Mouse (Mus musculus): ENCODE data around the gene Pnp. TPM values are rescaled to one million over a fixed set of nuclear protein-coding genes. Genes with fewer than 3 reads are reported as not detected.
"Not testable (repeated sequence)": the region's sequence is repeated elsewhere in the genome, so short reads cannot be mapped to it uniquely, and the experiment has no call there.

Pnp gene
- polyA plus RNA-seq, 1 experiment = 25.1 TPM

GRCm38 (mm10) chr14:50997999-50998666 lies 67.3 kb downstream of the Pnp start:
- WGBS = 89% methylated on average over 2 of the region's 2 CpGs
- Histone ChIP-seq H3K4me1 (ENCODE audit: control insufficient read depth, insufficient read depth, low read length) (no peaks in the 10 kb centered on the region), H3K27ac (ENCODE audit: insufficient read depth, low read length) (no peak overlapping the region)

GRCm38 (mm10) chr14:51007152-51007801 lies 76.4 kb downstream of the Pnp start, which contains the start of gene Rnase10:
Gene Rnase10 (plus strand): TSS chr14:51007751.
- WGBS = 89% methylated on average over 8 of the region's 8 CpGs

More at GRCm38 (mm10) chr14:50997999-50998666, 67.3 kb downstream of the Pnp start:
- no peaks in the 10 kb centered on the region for H3K27me3 ChIP-seq (ENCODE audit: control insufficient read depth, insufficient read depth, low read length)
- H3K4me3 ChIP-seq (replicated peaks; ENCODE audit: insufficient read depth, low read depth, low read length) = no peak overlapping the region
- DNase-seq = no peak
- TF ChIP-seq CTCF (IDR thresholded peaks at IDR 0.05; ENCODE audit: borderline replicate concordance, insufficient read depth, low read depth, low read length) = no peak
- TF ChIP-seq POLR2A (IDR thresholded peaks at IDR 0.05; ENCODE audit: borderline replicate concordance, insufficient read depth, low read length) = no peak

GRCm38 (mm10) chr14:51007914-51008713 lies 77.2 kb downstream of the Pnp start:
- 50% methylated on average over 13 of the region's 13 CpGs for WGBS
- DNase-seq = no peak
- Histone ChIP-seq H3K27me3 (ENCODE audit: control insufficient read depth, insufficient read depth, low read length) (no peaks in the 10 kb centered on the region), H3K4me3 (replicated peaks; ENCODE audit: insufficient read depth, low read depth, low read length) (no peak overlapping the region), H3K4me1 (ENCODE audit: control insufficient read depth, insufficient read depth, low read length) (no peaks in the 10 kb centered on the region), H3K27ac (ENCODE audit: insufficient read depth, low read length) (no peak overlapping the region)
- TF ChIP-seq POLR2A (IDR thresholded peaks at IDR 0.05; ENCODE audit: borderline replicate concordance, insufficient read depth, low read length) = no peak
- TF ChIP-seq CTCF (IDR thresholded peaks at IDR 0.05; ENCODE audit: borderline replicate concordance, insufficient read depth, low read depth, low read length) = no peak

More at GRCm38 (mm10) chr14:51007152-51007801, 76.4 kb downstream of the Pnp start, which contains the start of gene Rnase10:
- Histone ChIP-seq H3K27ac (ENCODE audit: insufficient read depth, low read length) (no peak within 1 kb of the TSS), H3K4me1 (ENCODE audit: control insufficient read depth, insufficient read depth, low read length) (no peaks in the 10 kb centered on the region), H3K27me3 (ENCODE audit: control insufficient read depth, insufficient read depth, low read length) (no peaks in the 10 kb centered on the region), H3K4me3 (replicated peaks; ENCODE audit: insufficient read depth, low read depth, low read length) (no peak within 1 kb of the TSS)
- DNase-seq = no peak
- no peak for TF ChIP-seq POLR2A (IDR thresholded peaks at IDR 0.05; ENCODE audit: borderline replicate concordance, insufficient read depth, low read length)

- 76% methylated on average over 4 of the region's 4 CpGs for WGBS
Measured at GRCm38 (mm10) chr14:51008781-51009180, 77.9 kb downstream of the Pnp start.

GRCm38 (mm10) chr14:51009572-51009971 lies 78.7 kb downstream of the Pnp start:
- DNase-seq = no peak
- Histone ChIP-seq H3K27ac (ENCODE audit: insufficient read depth, low read length) (no peak overlapping the region), H3K4me3 (replicated peaks; ENCODE audit: insufficient read depth, low read depth, low read length) (no peak overlapping the region), H3K4me1 (ENCODE audit: control insufficient read depth, insufficient read depth, low read length) (no peaks in the 10 kb centered on the region), H3K27me3 (ENCODE audit: control insufficient read depth, insufficient read depth, low read length) (no peaks in the 10 kb centered on the region)
- 83% methylated on average over 6 of the region's 6 CpGs for WGBS
- TF ChIP-seq POLR2A (IDR thresholded peaks at IDR 0.05; ENCODE audit: borderline replicate concordance, insufficient read depth, low read length) = no peak

More at GRCm38 (mm10) chr14:51008781-51009180, 77.9 kb downstream of the Pnp start:
- Histone ChIP-seq H3K4me3 (replicated peaks; ENCODE audit: insufficient read depth, low read depth, low read length) (no peak overlapping the region), H3K4me1 (ENCODE audit: control insufficient read depth, insufficient read depth, low read length) (no peaks in the 10 kb centered on the region), H3K27ac (ENCODE audit: insufficient read depth, low read length) (no peak overlapping the region), H3K27me3 (ENCODE audit: control insufficient read depth, insufficient read depth, low read length) (no peaks in the 10 kb centered on the region)
- DNase-seq = no peak
- TF ChIP-seq CTCF (IDR thresholded peaks at IDR 0.05; ENCODE audit: borderline replicate concordance, insufficient read depth, low read depth, low read length) (no peak), POLR2A (IDR thresholded peaks at IDR 0.05; ENCODE audit: borderline replicate concordance, insufficient read depth, low read length) (no peak)

- H3K27me3 ChIP-seq (ENCODE audit: control insufficient read depth, insufficient read depth, low read length); H3K27ac ChIP-seq (ENCODE audit: insufficient read depth, low read length); H3K4me3 ChIP-seq (replicated peaks; ENCODE audit: insufficient read depth, low read depth, low read length); H3K4me1 ChIP-seq (ENCODE audit: control insufficient read depth, insufficient read depth, low read length); DNase-seq: not testable (repeated sequence)
- 86% methylated on average over 3 of the region's 3 CpGs for WGBS
Measured at GRCm38 (mm10) chr14:51014724-51015123, 83.8 kb downstream of the Pnp start.

Other genes starting within 250 kb of the Pnp start
- gene Olfr747, start 237.9 kb upstream of the Pnp start, polyA plus RNA-seq (2012; rRNA removed) = not detected in 2 replicates
- gene Olfr748, start 223.7 kb upstream of the Pnp start, polyA plus RNA-seq (2012; rRNA removed) = not detected in 2 replicates
- not detected in 2 replicates for gene Olfr749, start 186.0 kb upstream of the Pnp start, polyA plus RNA-seq (2012; rRNA removed)
- gene Ttc5, start 145.6 kb upstream of the Pnp start, polyA plus RNA-seq (2012; rRNA removed) = 60.6 and 60.9 TPM in 2 replicates
- gene Ccnb1ip1, start 123.3 kb upstream of the Pnp start, polyA plus RNA-seq (2012; rRNA removed) = not detected in 2 replicates
- 61.2 and 62.2 TPM in 2 replicates for gene Parp2, start 123.2 kb upstream of the Pnp start, polyA plus RNA-seq (2012; rRNA removed)
- gene Tep1, start 60.5 kb upstream of the Pnp start, polyA plus RNA-seq (2012; rRNA removed) = 6.4 and 8.4 TPM in 2 replicates
- gene Klhl33, start 33.6 kb upstream of the Pnp start, polyA plus RNA-seq (2012; rRNA removed) = 34.1 and 35.4 TPM in 2 replicates
- gene Osgep, start 6.2 kb upstream of the Pnp start, polyA plus RNA-seq (2012; rRNA removed) = 65.1 and 70.3 TPM in 2 replicates
- gene Apex1, start 6.1 kb upstream of the Pnp start, polyA plus RNA-seq (2012; rRNA removed) = 48.5 and 49.7 TPM in 2 replicates
- 204 and 212 TPM in 2 replicates for gene Pip4p1, start 226 bp upstream of the Pnp start, polyA plus RNA-seq (2012; rRNA removed)
- 22.2 and 23.9 TPM in 2 replicates for gene Gm49342, start 13.4 kb downstream of the Pnp start, polyA plus RNA-seq (2012; rRNA removed)
- gene Pnp2, start 24.9 kb downstream of the Pnp start, polyA plus RNA-seq (2012; rRNA removed) = 0.98 and 1.0 TPM in 2 replicates
- gene Rnase10, start 76.7 kb downstream of the Pnp start, polyA plus RNA-seq (2012; rRNA removed) = not detected in 2 replicates
- not detected in 2 replicates for gene Rnase9, start 110.8 kb downstream of the Pnp start, polyA plus RNA-seq (2012; rRNA removed)
- gene Rnase11, start 119.1 kb downstream of the Pnp start, polyA plus RNA-seq (2012; rRNA removed) = not detected in 2 replicates
- gene Rnase12, start 126.6 kb downstream of the Pnp start, polyA plus RNA-seq (2012; rRNA removed) = not detected in 2 replicates
- gene Olfr750, start 143.4 kb downstream of the Pnp start, polyA plus RNA-seq (2012; rRNA removed) = not detected in 2 replicates
- 11.5 and 12.4 TPM in 2 replicates for gene Rnase4, start 160.0 kb downstream of the Pnp start, polyA plus RNA-seq (2012; rRNA removed)
- gene Ang, start 160.1 kb downstream of the Pnp start, polyA plus RNA-seq (2012; rRNA removed) = 2.9 TPM in 2 replicates
- gene Eddm3b, start 183.3 kb downstream of the Pnp start, polyA plus RNA-seq (2012; rRNA removed) = not detected in 2 replicates
- 0.61 and 0.81 TPM in 2 replicates for gene Rnase6, start 192.8 kb downstream of the Pnp start, polyA plus RNA-seq (2012; rRNA removed)
- 3.3 and 4.1 TPM in 2 replicates for gene Rnase1, start 215.7 kb downstream of the Pnp start, polyA plus RNA-seq (2012; rRNA removed)
- gene Rnase2b, start 231.2 kb downstream of the Pnp start, polyA plus RNA-seq (2012; rRNA removed) = not detected in 2 replicates